Mouse (Mus musculus) cortical plate, adult 2 months (tissue): ENCODE data around the gene Noc2l.

Experiments
- CTCF ChIP-seq: fragments of 200-500 bp; IDR thresholded peaks from 2 replicates; pipeline ENCODE4 v1.5.1; 2011; ENCODE audit warnings: mild to moderate bottlenecking, control low read depth, low read length; ENCODE audit not compliant: insufficient read depth; ENCODE audit errors: extremely low read depth
- POLR2A ChIP-seq: fragments of 200-500 bp; IDR thresholded peaks from 2 replicates; pipeline ENCODE4 v1.6.1; 2011; ENCODE audit warnings: mild to moderate bottlenecking, low read length, control low read depth; ENCODE audit not compliant: insufficient read depth; ENCODE audit errors: extremely low read depth

DNA sequence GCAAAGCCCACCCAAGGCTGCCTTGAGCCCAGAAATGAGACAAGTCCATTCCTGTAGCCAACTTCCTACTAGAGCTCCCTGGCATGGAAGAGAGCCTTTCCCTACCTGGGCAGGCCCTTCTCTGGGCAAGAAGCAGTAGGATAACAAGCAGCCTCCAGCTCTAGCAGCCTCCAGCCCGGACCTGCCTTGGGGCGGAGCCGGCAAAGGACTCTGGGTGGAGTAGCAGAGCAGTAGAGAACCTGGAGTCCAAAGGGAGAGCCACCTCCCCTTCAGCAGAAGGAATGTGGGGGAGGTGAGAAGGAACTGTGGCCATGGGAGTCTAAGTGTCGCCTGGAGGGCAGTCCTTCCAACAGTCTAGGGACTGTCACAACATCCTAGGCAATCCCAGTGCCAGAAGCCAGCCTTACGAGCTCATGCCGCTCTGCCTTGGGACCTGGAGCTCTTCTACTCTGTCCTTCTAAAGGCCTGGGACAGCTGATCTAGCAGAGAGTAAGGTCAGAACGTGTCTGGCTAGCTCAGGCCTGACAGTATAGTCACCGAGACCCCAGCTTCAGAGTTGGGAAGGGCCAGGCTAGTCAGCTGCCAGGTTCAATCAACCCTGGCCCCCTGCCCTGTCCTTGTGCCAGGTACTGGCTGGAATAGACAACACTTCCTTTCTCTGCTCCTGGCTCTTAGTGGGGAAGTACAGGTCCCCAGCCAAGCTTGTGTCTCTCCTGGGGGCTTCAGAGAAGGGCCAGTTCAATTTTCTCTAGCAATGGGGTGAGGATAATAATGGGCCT is 43.2 kb upstream of the Noc2l start:
- TF ChIP-seq CTCF (no peak), POLR2A (no peak)
